Mouse (Mus musculus): ENCODE measurements around the gene Rabac1.

Gene Rabac1

DNA sequence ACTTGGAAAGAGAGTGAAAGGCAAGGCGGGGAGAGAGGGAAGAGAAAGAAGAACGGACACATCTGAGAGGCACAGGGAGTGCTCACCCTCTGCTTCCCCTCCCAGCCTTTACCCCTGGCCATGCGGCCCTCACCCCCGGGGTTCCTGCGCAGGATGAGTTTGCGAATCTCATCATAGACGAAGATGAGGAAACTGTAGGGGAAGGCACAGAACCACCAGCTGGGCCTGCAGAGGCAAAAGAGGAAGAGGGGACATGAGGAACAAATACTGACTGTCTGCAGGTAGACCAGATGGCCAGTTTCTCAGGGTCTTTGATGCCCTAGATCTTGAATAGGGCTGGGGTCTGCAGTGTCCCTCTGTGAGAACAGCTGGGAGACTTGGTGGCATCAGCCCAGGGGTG is 6.2 kb upstream of the Rabac1 start:
- peak; percentile 28 to 30 for DNase-seq

- DNase-seq, result peak; percentile 66 to 67
Measured at GRCm38 (mm10) chr7:24974893-24975595, 2.5 kb upstream of the Rabac1 start.

DNA sequence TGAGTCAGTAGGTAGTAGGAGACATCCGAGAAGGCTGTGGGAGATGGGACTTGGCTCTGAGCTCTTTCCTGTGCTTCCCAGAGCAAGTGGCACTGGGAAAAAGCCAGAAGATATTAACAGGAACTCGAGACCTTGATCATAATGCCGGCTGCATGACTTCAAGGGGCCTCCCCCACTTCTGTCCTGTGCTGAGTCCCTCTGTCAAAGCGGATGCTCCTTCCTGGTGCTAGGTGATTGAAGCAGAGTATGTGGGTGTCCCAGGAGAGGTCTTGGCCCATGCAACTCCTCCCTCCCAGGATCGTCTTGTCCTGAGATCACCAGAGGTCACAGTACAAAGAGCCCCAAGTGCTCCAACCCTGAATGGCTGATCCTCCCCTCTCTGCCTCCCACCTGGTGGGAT is 1.3 kb upstream of the Rabac1 start:
- no peak for DNase-seq

GRCm38 (mm10) chr7:24973208-24973607 is 654 bp upstream of the Rabac1 start:
- DNase-seq, result no peak

DNA sequence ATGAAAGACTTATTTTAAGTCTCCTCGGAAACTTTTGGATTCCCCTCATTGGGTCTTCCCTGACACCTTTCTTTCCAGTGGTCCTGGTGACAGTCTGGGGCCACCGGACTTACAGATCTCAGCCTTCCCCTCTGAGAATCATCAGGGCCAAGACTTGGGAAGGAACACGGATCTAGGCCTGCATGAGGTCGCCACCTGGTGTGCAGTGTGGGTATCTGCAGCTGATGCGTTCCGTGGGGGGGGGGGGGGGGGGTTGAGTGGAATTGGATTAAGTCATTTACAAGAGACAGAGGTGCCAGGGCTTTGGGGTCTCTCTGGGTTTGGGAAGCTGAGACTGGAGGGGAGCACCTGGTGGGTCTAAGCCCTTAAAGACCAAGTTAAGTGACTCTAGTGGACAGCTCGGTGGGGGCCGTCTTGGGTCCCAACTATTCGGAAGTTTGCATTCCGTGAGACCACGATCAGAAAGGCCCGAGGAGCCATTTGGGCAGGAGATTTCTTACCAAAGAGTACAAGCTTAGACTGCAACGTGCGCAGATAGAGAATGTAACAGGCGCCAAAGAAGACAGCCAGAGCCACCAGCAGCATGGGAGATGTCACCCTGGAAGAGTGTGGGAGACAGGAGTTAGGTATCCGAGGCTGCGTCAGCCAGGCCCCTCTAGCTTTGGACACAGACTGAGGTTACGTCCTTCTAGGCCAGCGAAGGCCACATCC is 1.1 kb downstream of the Rabac1 start:
- peak; percentile 57 for DNase-seq

DNA sequence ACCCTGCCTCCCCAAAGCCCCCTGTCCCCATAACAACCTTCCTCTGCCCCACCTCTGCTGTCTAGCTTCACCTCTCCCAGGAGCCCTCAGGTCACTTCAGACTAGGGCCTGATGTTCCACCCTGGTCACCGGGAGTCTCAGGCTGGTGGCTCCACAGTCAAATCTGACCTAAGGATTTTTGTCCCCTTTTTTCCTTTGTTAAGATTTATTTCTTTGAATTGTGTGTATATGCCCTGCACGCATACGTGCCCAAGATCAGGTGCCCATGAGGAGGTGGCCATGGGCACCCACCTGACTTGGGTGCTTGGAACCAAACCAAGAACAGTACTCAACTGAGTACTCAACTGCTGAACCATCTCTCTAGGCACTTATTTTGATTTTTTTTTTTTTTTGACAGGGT is 2.2 kb downstream of the Rabac1 start:
- no peak for DNase-seq

- no peak for DNase-seq
Measured at GRCm38 (mm10) chr7:24969805-24970204, 2.7 kb downstream of the Rabac1 start.

DNA sequence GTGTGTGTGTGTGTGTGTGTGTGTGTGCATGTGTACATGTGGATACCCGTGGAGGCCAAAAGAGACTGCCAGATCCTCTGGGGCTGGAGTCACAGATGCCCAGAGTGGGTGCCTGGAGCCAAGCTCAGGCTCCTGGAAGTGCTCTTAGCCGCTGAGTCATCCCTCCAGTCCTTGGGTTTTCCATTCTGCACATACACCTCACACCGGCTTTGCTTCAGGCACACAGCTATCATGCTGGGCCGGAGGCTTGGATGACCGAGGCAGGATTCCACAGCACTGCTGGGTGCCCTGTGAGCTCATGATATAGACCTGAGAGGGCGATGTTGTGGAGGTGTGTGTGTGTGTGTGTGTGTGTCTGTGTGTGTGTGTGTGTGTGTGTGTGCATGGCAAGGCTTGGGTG is 4.1 kb downstream of the Rabac1 start:
- no peak for DNase-seq

GRCm38 (mm10) chr7:24967966-24968365 is 4.6 kb downstream of the Rabac1 start:
- DNase-seq, result no peak

DNA sequence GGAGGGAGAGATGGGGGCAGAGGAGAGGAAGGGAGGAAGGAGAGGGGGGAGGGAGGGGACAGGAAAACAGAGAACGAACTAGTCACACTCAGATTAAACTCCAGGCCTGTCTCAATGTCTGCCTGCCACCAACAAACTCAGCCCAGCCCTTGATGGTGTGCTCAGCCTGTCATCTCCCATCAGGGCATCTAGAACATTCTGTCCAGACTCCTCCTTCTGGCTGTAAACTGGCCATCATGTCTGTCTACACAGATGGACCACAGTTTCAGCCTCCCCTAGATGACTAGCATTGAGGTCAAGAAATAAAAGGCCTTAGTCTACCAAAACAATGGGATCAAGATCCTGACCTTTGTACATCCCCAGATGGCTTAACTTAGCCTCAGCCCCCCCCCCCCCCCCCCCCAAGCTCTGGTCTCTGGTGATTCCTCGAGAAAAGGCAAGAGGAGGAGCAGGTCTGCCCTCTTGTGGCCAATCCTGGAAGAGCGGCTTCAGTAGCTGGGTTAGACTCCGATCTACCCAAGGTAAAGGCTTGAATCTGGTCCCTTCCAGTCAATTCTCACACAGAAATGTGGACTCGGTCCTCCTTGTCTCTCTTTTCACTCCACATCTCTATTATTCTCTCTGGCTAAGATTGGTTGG is 7.5 kb downstream of the Rabac1 start:
- peak; percentile 90 for DNase-seq

DNA sequence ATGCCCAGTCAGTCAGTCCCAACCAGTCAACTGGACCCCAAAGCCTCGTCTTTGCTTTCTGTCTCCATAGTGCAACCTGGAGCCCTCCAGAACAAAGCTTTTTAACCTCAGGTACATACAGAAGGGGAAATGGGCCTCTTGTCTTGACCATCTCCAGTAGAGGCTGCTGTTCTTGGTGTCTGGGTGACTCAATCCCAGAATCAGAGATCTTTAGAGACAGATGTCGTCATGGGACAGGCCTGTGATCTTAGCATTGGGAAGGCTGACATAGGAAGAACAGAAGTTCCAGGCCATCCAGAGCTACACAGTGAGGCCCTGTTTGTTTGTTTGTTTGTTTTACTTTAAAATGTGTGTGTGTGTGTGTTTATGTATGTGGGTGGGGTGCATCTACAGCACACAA is 8.3 kb downstream of the Rabac1 start:
- no peak for DNase-seq

- DNase-seq, result no peak
Measured at GRCm38 (mm10) chr7:24955226-24955625, 17.3 kb downstream of the Rabac1 start.

DNA sequence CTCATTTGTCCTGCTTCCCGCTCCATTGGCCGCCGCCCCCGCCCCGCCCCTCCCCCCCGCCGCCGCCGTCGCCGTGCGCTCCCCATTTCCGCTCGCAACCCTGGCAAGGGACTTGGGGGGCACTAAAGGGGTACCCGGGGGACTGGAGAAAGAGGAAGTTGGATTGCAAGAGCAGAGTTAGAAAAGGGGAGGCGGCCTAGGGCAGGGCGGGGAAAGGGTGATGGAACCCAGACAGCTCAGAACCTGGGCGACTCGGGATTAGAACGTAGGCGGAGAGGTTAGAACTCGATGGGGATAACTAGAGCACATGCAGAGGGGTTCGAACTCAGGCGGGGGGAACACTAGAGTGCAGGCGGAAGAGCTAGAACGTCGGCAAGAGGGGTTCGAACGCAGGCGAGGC is 18.1 kb downstream of the Rabac1 start:
- peak; percentile 76 to 81 for DNase-seq

- no peak for DNase-seq
Measured at GRCm38 (mm10) chr7:24953966-24954365, 18.6 kb downstream of the Rabac1 start.

GRCm38 (mm10) chr7:24949958-24950623 is 22.5 kb downstream of the Rabac1 start:
- DNase-seq, result peak; percentile 91

- no peak for DNase-seq
Measured at GRCm38 (mm10) chr7:24948774-24949173, 23.8 kb downstream of the Rabac1 start.

DNA sequence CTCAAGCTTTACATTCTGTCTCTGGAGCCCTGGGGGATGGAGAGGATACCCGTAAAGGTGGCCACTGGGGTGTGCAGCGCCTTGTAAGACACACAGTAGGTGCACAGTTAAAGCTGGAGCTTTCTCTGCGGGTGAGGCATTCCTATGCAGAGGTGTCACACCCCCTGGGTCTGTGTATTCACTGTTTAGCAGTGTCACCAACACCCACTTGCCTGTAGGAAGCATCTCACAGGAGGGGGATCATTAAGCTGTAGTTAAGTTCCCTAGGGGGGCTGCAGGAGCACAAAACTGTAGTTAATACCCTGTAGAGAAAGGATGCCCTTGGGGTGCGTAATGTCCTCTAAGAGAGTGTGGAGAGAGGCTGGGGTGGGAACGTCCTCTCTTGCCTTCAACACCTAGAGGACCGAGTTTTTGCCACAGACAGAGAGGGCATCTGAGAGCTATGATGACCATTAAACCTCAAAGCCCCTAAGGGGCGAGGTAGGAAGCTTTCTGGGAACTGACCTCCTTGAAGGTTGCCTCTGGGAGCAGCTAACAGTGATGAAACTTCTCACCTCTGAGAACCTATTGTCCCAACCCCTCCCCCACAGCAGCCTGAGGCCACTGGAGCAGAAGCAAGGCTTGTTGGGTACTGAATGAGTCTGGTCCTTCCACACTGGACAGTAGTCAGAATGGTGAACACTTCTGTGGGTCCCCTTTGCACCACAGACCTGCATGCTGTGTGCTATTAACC is 25.1 kb downstream of the Rabac1 start:
- no peak for DNase-seq

DNA sequence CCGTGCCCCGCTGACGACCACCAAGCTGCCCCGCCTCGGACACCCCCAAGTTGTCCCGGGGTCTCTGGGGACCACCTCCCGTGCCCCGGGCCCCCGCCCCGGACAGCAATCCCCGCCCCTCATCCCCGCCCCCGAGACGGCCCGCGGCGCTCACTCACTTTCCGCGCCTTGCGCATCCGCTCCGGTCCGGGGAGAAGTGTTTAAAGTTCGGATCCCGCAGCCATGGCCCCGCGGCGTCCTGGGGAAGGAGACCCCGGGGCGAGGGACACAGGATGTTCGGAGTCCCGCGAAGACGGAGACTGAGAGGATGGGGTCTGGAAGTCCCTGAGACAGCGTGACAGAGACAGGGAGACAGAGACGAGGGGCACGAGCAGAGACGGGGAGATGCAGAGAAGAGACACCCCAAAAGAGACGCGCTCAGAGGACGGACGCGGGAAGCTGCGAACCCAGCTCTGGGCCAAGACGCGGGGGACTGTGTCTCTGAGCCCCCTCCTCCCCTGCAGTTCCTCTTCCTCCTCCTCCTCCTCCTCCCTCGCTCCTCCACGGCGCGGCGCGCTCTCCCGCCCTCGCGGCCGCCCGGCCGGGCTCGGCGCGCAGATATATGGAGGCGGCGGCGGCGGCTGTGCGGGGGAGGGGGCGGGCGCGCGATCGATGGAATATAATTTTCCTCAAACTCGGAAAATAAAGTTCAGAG is 28.1 kb downstream of the Rabac1 start, which contains the start of gene Gm4881:
Gene Gm4881, minus strand, starts transcription at position 238 of the 694 bp plus-strand sequence.
- no peak for DNase-seq

DNA sequence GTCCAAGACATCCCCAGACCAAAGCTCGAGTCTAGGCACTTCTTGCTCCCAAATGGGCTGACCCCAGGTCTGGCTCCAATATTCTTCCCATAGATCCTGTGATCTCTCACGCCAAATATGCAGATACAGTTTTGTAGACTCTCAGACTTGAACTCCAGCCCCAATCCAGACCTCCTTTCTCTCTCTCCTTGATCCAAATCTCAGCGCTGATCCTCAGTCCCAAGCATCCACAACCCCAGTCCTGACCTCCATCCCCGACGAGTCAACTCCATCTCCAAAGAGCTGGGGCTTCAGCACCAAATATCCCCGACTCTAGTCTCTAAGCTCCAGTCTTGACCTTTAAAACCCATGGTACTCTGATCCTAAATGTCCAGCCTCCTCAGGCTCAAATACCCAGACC is 28.9 kb downstream of the Rabac1 start:
- no peak for DNase-seq

DNA sequence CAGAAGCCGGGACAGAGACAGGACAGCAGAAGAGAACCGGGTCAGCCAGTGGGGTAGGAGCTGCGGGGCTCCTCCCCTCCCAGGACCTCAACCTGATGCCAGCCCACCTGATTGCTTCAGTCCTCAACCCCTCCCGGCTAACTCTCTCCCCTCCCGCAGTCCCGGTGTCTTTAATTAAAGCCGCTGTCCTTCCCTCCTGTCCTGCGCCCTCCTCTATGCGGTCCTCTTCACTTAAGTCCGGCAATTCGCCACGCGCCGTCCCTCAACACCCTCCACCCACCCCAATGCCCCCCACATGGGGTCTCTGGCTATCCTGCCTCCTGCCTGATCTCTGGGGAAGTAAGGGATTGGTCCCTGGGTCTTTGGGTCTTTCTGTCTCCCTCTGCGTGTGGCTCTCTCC is 40.9 kb downstream of the Rabac1 start:
- no peak for DNase-seq

- no peak for DNase-seq
Measured at GRCm38 (mm10) chr7:24930475-24930874, 42.1 kb downstream of the Rabac1 start.
